Mouse (Mus musculus) ES-Bruce4 (cell line): ENCODE data around the gene Narfl. TPM values are rescaled to one million over a fixed set of nuclear protein-coding genes. Genes with fewer than 3 reads are reported as not detected.

Source experiments
- H3K27ac ChIP-seq: 2 replicates; pipeline ENCODE4 v1.5.1; 2012; ENCODE audit warnings: low read length, inconsistent platforms; ENCODE audit not compliant: insufficient read depth
- H3K27me3 ChIP-seq: 2 replicates; pipeline ENCODE4 v1.6.1; 2012; ENCODE audit warnings: mild to moderate bottlenecking, low read length, inconsistent platforms; ENCODE audit not compliant: control insufficient read depth, poor library complexity, insufficient read depth, severe bottlenecking
- H3K36me3 ChIP-seq: 2 replicates; pipeline ENCODE4 v1.6.1; 2012; ENCODE audit warnings: inconsistent platforms, mild to moderate bottlenecking, low read length, moderate library complexity; ENCODE audit not compliant: control insufficient read depth, poor library complexity, insufficient read depth, severe bottlenecking
- H3K4me1 ChIP-seq: one replicate; pipeline ENCODE4 v1.8.1; 2011; ENCODE audit warnings: low read length; ENCODE audit not compliant: control insufficient read depth, insufficient read depth
- H3K4me3 ChIP-seq: 2 replicates; pipeline ENCODE4 v1.5.1; 2011; ENCODE audit warnings: low read depth, mild to moderate bottlenecking, low read length
- H3K9ac ChIP-seq: 2 replicates; pipeline ENCODE4 v1.6.1; 2012; ENCODE audit warnings: low read depth, mild to moderate bottlenecking, inconsistent platforms; ENCODE audit not compliant: poor library complexity, severe bottlenecking
- H3K9me3 ChIP-seq: replicated peaks from 2 replicates; pipeline ENCODE4 v1.6.1; 2012; ENCODE audit warnings: mild to moderate bottlenecking, low read length, inconsistent platforms; ENCODE audit not compliant: control insufficient read depth, poor library complexity, insufficient read depth, severe bottlenecking
- CTCF ChIP-seq: IDR thresholded peaks from one replicate; pipeline ENCODE4 v1.8.1; 2011; ENCODE audit warnings: low read depth, low read length
- EP300 ChIP-seq: IDR thresholded peaks from 2 replicates; pipeline ENCODE4 v1.6.1; 2011; ENCODE audit warnings: low read depth, low read length; ENCODE audit not compliant: insufficient read depth
- POLR2A ChIP-seq: IDR thresholded peaks from one replicate; pipeline ENCODE4 v1.8.1; 2011; ENCODE audit warnings: low read length; ENCODE audit not compliant: insufficient read depth
- polyA plus RNA-seq: library from polyadenylated mRNA; stranded (reverse); fragments of >200 nt; gene quantifications from 2 replicates; pipeline ENCODE4 v1.2.4, GENCODE M21; 2011; ENCODE audit warnings: low read depth; ENCODE audit not compliant: missing spikeins, insufficient read depth, insufficient read length

The Narfl gene
- polyA plus RNA-seq, 1 experiment, result 21.3 TPM

- Histone ChIP-seq H3K9ac (no peak overlapping the region), H3K27ac (no peak overlapping the region), H3K4me1 (no peaks in the 10 kb centered on the region), H3K36me3 (peaks cover 4% of the 10 kb centered on the region), H3K4me3 (no peak overlapping the region), H3K9me3 (no peaks in the 10 kb centered on the region), H3K27me3 (no peaks in the 10 kb centered on the region)
- TF ChIP-seq CTCF (no peak), POLR2A (no peak), EP300 (no peak)
Observed at GRCm38 (mm10) chr17:25825311-25825710, 51.7 kb downstream of the Narfl start.

GRCm38 (mm10) chr17:25825984-25826570 is 52.5 kb downstream of the Narfl start:
- H3K9ac ChIP-seq, result no peak overlapping the region
- H3K27ac ChIP-seq, result no peak overlapping the region
- no peaks in the 10 kb centered on the region for H3K27me3 ChIP-seq
- H3K4me1 ChIP-seq, result no peaks in the 10 kb centered on the region
- TF ChIP-seq POLR2A (no peak), EP300 (no peak), CTCF (no peak)
- peaks cover 11% of the 10 kb centered on the region for H3K36me3 ChIP-seq
- no peaks in the 10 kb centered on the region for H3K9me3 ChIP-seq
- no peak overlapping the region for H3K4me3 ChIP-seq

DNA sequence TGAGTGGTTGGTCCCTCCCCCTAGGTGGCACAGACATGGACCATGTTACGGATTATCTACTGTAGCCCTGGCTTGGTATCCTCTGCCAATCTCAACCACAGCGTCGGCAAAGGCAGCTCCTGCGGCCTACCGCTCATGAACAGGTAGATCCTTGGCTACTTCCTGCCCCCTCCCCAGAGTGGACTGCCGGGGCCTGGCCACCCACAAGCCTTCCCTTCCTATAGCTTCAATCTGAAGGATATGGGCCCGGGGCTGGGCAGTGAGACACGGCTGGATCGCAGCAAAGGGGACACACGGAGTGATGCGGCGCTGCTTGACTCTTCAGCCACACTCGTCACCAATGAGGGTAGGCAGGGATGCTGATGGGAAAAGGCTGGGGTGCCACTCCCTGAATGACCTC is 53.4 kb downstream of the Narfl start:
- no peak overlapping the region for H3K9ac ChIP-seq
- H3K4me1 ChIP-seq, result no peaks in the 10 kb centered on the region
- TF ChIP-seq POLR2A (no peak), EP300 (no peak), CTCF (no peak)
- no peaks in the 10 kb centered on the region for H3K9me3 ChIP-seq
- H3K36me3 ChIP-seq, result peaks cover 16% of the 10 kb centered on the region
- H3K27me3 ChIP-seq, result no peaks in the 10 kb centered on the region
- H3K27ac ChIP-seq, result no peak overlapping the region
- no peak overlapping the region for H3K4me3 ChIP-seq

GRCm38 (mm10) chr17:25827546-25828222 is 54.1 kb downstream of the Narfl start:
- H3K36me3 ChIP-seq, result peaks cover 16% of the 10 kb centered on the region
- H3K4me3 ChIP-seq, result no peak overlapping the region
- no peaks in the 10 kb centered on the region for H3K4me1 ChIP-seq

GRCm38 (mm10) chr17:25828223-25828594 is 54.6 kb downstream of the Narfl start:
- Histone ChIP-seq H3K4me3 (0 out of 2 replicates have a peak overlapping the region, but pooled peaks have one; percentile 81), H3K9me3 (no peaks in the 10 kb centered on the region), H3K4me1 (no peaks in the 10 kb centered on the region), H3K27ac (no peak overlapping the region), H3K27me3 (no peaks in the 10 kb centered on the region), H3K9ac (no peak overlapping the region), H3K36me3 (peaks cover 16% of the 10 kb centered on the region)
- no peak for TF ChIP-seq POLR2A
- TF ChIP-seq CTCF, result no peak
- no peak for TF ChIP-seq EP300

More at GRCm38 (mm10) chr17:25827546-25828222, 54.1 kb downstream of the Narfl start:
- no peak for TF ChIP-seq EP300
- no peak for TF ChIP-seq POLR2A
- TF ChIP-seq CTCF, result no peak
- Histone ChIP-seq H3K27me3 (no peaks in the 10 kb centered on the region), H3K27ac (no peak overlapping the region), H3K9ac (no peak overlapping the region), H3K9me3 (no peaks in the 10 kb centered on the region)

GRCm38 (mm10) chr17:25828712-25829557 is 55.4 kb downstream of the Narfl start, which contains the start of gene Jmjd8:
Gene Jmjd8 (plus strand): TSS chr17:25828867.
- Histone ChIP-seq H3K4me1 (no peaks in the 10 kb centered on the region), H3K27ac (peak within 1 kb of the TSS; percentile 23; the same call in 1 of the 2 replicates), H3K9me3 (no peaks in the 10 kb centered on the region), H3K27me3 (no peaks in the 10 kb centered on the region), H3K4me3 (peak within 1 kb of the TSS; percentile 81), H3K9ac (peak within 1 kb of the TSS; percentile 36), H3K36me3 (peaks cover 16% of the 10 kb centered on the region)
- TF ChIP-seq CTCF, result peak; percentile 15
- peak; percentile 72 for TF ChIP-seq POLR2A
- no peak for TF ChIP-seq EP300
